Mouse (Mus musculus) C2C12 (cell line): ENCODE results near the gene Kcnk5. TPM values are rescaled to one million over a fixed set of nuclear protein-coding genes. Genes with fewer than 3 reads are reported as not detected.
A peak's percentile ranks its signal among the peaks of the same experiment; 100 is the strongest.

Experiments
- H3K27me3 ChIP-seq: one replicate; pipeline ENCODE4 v1.6.1; 2011; ENCODE audit not compliant: control insufficient read depth, insufficient read depth, insufficient read length
- H3K36me3 ChIP-seq: one replicate; pipeline ENCODE4 v1.6.1; 2011; ENCODE audit not compliant: control insufficient read depth, insufficient read depth
- H3K4me3 ChIP-seq: one replicate; pipeline ENCODE4 v1.5.1; 2011; ENCODE audit warnings: mild to moderate bottlenecking, control low read depth; ENCODE audit not compliant: poor library complexity, insufficient read depth, severe bottlenecking
- H3K79me2 ChIP-seq: one replicate; pipeline ENCODE4 v1.6.1; 2011; ENCODE audit not compliant: control insufficient read depth, insufficient read depth
- H3K79me3 ChIP-seq: one replicate; pipeline ENCODE4 v1.6.1; 2011; ENCODE audit warnings: low read depth, control low read depth
- H3ac ChIP-seq: one replicate; pipeline ENCODE3; 2011; ENCODE audit warnings: low read depth; ENCODE audit not compliant: control insufficient read depth, insufficient read length
- CEBPB ChIP-seq: IDR thresholded peaks from one replicate; pipeline ENCODE4 v1.6.1; 2011; ENCODE audit warnings: low read depth, mild to moderate bottlenecking, control low read depth, moderate library complexity
- CTCF ChIP-seq: IDR thresholded peaks from one replicate; pipeline ENCODE4 v1.5.1; 2011; ENCODE audit not compliant: control insufficient read depth, insufficient read depth, insufficient read length
- FOSL1 ChIP-seq: IDR thresholded peaks from one replicate; pipeline ENCODE4 v1.8.0; 2011; ENCODE audit warnings: mild to moderate bottlenecking, low read length; ENCODE audit not compliant: poor library complexity, insufficient read depth, severe bottlenecking
- MAX ChIP-seq: IDR thresholded peaks from one replicate; pipeline ENCODE4 v1.6.1; 2011; ENCODE audit warnings: mild to moderate bottlenecking, control low read depth
- MYOD1 ChIP-seq: IDR thresholded peaks from one replicate; pipeline ENCODE4 v1.6.1; 2011; ENCODE audit warnings: low read depth; ENCODE audit not compliant: control insufficient read depth, insufficient read length
- MYOG ChIP-seq: IDR thresholded peaks from one replicate; pipeline ENCODE4 v1.6.1; 2011; ENCODE audit not compliant: control insufficient read depth, insufficient read length; ENCODE audit errors: extremely low read depth
- USF1 ChIP-seq: IDR thresholded peaks from one replicate; pipeline ENCODE4 v1.6.1; 2011; ENCODE audit warnings: low read depth, mild to moderate bottlenecking, control low read depth, moderate library complexity
- polyA plus RNA-seq: library from polyadenylated mRNA; unstranded; fragments of >200 nt; fragmentation: generic; extraction: Trizol; gene quantifications from one replicate; pipeline ENCODE4 v1.2.1, GENCODE M21; 2012; ENCODE audit warnings: missing spikeins

Kcnk5 gene
- polyA plus RNA-seq, 1 experiment, result 10.1 TPM

DNA sequence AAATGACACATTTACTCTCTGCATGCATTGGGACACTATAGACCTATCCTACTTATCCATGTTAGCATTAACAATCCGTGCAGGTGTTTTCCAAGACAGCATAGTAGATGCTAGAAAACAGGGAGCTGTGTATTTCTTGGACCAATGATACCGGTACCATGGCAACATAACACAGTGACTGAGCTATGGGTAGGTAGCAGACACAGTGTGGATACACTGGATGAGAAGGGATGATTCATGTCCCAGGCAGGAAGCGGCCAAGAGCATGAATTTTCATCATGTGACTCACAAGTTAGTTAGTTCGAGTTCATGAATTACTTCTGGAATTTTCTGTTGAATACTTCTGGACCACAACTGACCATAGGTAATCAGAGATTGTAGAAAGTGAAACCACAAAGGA, 26.7 kb downstream of the Kcnk5 start:
- peaks cover 37% of the 10 kb centered on the region for H3K79me3 ChIP-seq
- no peak overlapping the region for H3ac ChIP-seq
- no peaks in the 10 kb centered on the region for H3K27me3 ChIP-seq
- H3K36me3 ChIP-seq, result peaks cover 4% of the 10 kb centered on the region
- no peak overlapping the region for H3K4me3 ChIP-seq
- H3K79me2 ChIP-seq, result peaks cover 94% of the 10 kb centered on the region
- peak; percentile 89 for TF ChIP-seq FOSL1
- TF ChIP-seq MAX, result no peak
- TF ChIP-seq MYOG, result no peak
- peak; percentile 4 for TF ChIP-seq MYOD1
- peak; percentile 94 for TF ChIP-seq USF1
- no peak for TF ChIP-seq CTCF
- TF ChIP-seq CEBPB, result no peak

DNA sequence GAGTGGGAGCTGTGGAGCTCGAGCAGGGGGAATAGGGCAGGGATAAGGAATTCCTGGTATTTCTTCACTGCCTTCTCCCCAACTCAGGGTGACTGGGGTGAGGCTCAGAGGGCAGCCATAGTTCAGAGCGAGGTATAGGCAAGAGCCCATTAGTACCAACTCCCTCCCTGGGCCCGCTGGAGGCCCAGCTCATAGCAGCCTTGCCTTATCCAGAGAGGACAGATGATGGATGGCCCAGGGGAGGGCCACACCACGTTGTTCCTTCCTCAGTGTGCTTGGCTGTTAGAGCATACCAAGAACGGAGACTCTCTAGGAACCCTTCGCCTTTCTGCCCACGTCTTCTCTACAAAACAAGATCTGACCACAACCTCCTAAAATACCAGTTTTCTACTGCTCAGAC, 27.4 kb downstream of the Kcnk5 start:
- Histone ChIP-seq H3K79me2 (peaks cover 94% of the 10 kb centered on the region), H3K27me3 (no peaks in the 10 kb centered on the region), H3K36me3 (peaks cover 4% of the 10 kb centered on the region), H3ac (no peak overlapping the region), H3K4me3 (no peak overlapping the region), H3K79me3 (peaks cover 40% of the 10 kb centered on the region)
- TF ChIP-seq CTCF (no peak), USF1 (no peak), FOSL1 (no peak)

DNA sequence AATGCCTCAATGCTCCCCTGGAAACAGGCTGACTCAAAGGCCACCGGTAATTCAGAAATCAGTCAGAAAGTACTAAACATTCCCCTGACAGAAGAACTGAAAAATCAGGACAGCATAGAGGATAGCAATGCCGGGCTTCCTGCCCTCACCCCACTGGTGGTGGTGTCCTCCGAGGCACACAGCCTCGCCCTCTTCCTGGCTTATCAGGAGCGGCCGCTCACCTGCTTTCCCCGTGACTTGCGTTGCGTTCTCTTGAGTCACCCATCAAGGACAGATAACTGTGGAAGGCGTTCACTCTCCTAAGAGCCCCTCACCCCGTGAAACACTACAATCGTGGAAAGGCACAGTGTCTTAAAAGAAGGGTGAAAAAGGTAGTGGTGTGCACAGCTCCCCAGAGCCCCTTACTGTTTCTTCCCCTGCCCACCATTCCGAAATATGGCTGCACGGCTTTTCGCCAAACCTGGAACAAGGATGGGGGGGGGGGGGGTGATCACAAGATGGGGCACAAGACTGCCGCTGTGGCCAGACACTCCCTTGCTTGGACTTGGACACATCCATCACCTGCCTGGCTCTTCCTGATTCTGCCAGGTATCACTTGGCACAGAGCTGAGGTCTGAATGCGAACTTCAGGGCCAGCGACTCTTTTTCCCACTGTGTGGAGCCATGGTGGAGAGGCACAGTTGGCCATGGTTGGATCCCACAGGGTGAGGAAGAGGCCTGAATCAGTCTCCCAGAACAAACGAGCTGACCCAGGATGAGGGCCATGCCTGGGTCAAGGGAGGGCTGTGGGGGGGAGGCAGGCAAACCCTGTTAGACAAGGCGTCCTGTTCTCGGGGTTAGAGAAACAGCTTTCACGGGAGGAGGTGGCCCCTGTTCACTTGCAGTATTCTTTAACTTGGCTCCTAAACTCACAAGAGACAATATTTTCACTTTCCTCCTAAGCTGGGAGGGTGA, 32.2 kb downstream of the Kcnk5 start:
- Histone ChIP-seq H3K79me2 (peaks cover 75% of the 10 kb centered on the region), H3K27me3 (no peaks in the 10 kb centered on the region)
- TF ChIP-seq MAX (no peak), USF1 (no peak), MYOD1 (no peak), MYOG (no peak), CTCF (no peak), FOSL1 (no peak), CEBPB (no peak)

DNA sequence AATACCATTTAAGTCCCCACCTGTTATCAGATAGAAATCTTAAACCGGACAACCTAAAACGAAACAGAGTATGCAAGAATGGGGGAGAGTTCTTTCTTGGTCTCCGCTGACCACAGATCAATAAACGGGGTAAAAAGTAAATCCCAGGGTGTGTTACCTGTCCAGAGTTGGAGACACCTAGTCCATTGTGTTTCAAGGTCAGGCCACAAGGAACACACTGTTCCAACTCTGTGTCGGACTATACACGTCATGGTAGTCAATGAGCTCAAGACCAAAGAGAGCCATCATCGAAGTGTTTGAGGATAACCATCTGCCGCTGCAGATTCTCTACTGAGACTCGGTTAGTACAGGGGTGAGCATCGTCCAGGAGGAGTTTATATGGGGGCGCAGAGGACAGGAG, 33.1 kb downstream of the Kcnk5 start:
- TF ChIP-seq MYOD1 (no peak), CEBPB (no peak), USF1 (no peak), MYOG (no peak), CTCF (no peak)
- no peak overlapping the region for H3K4me3 ChIP-seq
- H3K79me2 ChIP-seq, result peaks cover 66% of the 10 kb centered on the region
- H3ac ChIP-seq, result no peak overlapping the region
- H3K27me3 ChIP-seq, result no peaks in the 10 kb centered on the region
- peaks cover 27% of the 10 kb centered on the region for H3K79me3 ChIP-seq
- H3K36me3 ChIP-seq, result peaks cover 21% of the 10 kb centered on the region

More for the DNA sequence above, 32.2 kb downstream of the Kcnk5 start:
- no peak overlapping the region for H3ac ChIP-seq
- H3K36me3 ChIP-seq, result peaks cover 13% of the 10 kb centered on the region
- H3K79me3 ChIP-seq, result peaks cover 36% of the 10 kb centered on the region
- no peak overlapping the region for H3K4me3 ChIP-seq

DNA sequence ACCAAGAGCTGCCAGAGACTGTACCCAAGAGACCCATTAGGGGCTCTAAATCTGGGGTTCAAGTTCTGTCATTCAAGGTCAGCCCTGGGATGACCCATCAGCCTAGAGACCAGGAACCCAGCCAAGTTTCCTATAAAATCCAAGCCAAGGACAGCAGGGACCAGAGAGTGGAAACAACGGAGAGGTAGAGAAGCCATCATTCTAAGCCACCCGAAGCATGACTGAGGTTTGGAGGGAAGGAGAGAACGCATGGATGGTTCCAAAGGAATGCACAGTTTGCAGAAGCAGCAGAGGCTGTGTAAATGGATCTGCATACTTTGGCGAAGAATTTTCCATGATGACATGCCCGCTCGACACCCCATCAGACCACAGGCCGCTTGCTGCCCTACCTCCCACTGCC, 33.8 kb downstream of the Kcnk5 start:
- TF ChIP-seq USF1 (no peak), CTCF (no peak), CEBPB (no peak), MYOD1 (no peak), MAX (no peak), FOSL1 (no peak)
- H3K36me3 ChIP-seq, result peaks cover 27% of the 10 kb centered on the region

More for the DNA sequence above, 33.8 kb downstream of the Kcnk5 start:
- H3K79me3 ChIP-seq, result peaks cover 21% of the 10 kb centered on the region
- no peaks in the 10 kb centered on the region for H3K27me3 ChIP-seq
- peaks cover 59% of the 10 kb centered on the region for H3K79me2 ChIP-seq
- H3ac ChIP-seq, result no peak overlapping the region
- no peak overlapping the region for H3K4me3 ChIP-seq
